Mouse (Mus musculus) G1E (cell line): Measurements from ENCODE around the gene Gm10401. TPM values are rescaled to one million over a fixed set of nuclear protein-coding genes. Genes with fewer than 3 reads are reported as not detected.
A peak's percentile ranks its signal among the peaks of the same experiment; 100 is the strongest.

Source experiments
- ATAC-seq: 2 replicates; pipeline ENCODE4 v1.8.0; 2016; ENCODE audit warnings: mild to moderate bottlenecking; ENCODE audit not compliant: insufficient number of reproducible peaks, poor library complexity, low FRiP score, severe bottlenecking; ENCODE audit errors: extremely low read depth
- DNase-seq: peaks from one replicate; pipeline ENCODE4 v3.0.0; 2012; ENCODE audit warnings: low spot score
- H3K27me3 ChIP-seq: 2 replicates; pipeline ENCODE4 v1.6.1; 2012; ENCODE audit warnings: mild to moderate bottlenecking, low read length, inconsistent platforms; ENCODE audit not compliant: insufficient read depth
- H3K36me3 ChIP-seq: replicated peaks from 2 replicates; pipeline ENCODE3; 2012; ENCODE audit warnings: mild to moderate bottlenecking, inconsistent platforms
- H3K4me1 ChIP-seq: 2 replicates; pipeline ENCODE4 v1.6.1; 2012; ENCODE audit warnings: low read depth, low read length, inconsistent platforms, mixed read lengths; ENCODE audit not compliant: insufficient read depth
- H3K4me3 ChIP-seq: 2 replicates; pipeline ENCODE4 v1.5.1; 2012; ENCODE audit warnings: low read depth, mild to moderate bottlenecking, inconsistent platforms, low read length, moderate library complexity, mixed read lengths
- H3K9me3 ChIP-seq: replicated peaks from 2 replicates; pipeline ENCODE4 v1.6.1; 2012; ENCODE audit warnings: inconsistent platforms
- CTCF ChIP-seq: IDR thresholded peaks from 2 replicates; pipeline ENCODE4 v1.5.1; 2012; ENCODE audit warnings: low read depth, low read length, inconsistent platforms, mixed read lengths
- GATA1 ChIP-seq: IDR thresholded peaks from 2 replicates; pipeline ENCODE4 v1.6.1; 2012; ENCODE audit warnings: borderline replicate concordance, low read length, inconsistent platforms, mixed read lengths
- GATA2 ChIP-seq: IDR thresholded peaks from 2 replicates; pipeline ENCODE4 v1.6.1; 2012; ENCODE audit warnings: low read depth, low read length, inconsistent platforms, borderline replicate concordance
- POLR2AphosphoS5 ChIP-seq: IDR thresholded peaks from 2 replicates; pipeline ENCODE4 v1.6.1; 2012; ENCODE audit warnings: low read depth, low read length, inconsistent platforms; ENCODE audit not compliant: insufficient replicate concordance
- TAL1 ChIP-seq: conservative IDR thresholded peaks from 2 replicates; pipeline ENCODE4 v1.6.1; 2012; ENCODE audit warnings: low read depth, low read length, inconsistent platforms, mixed read lengths
- polyA plus RNA-seq: library from polyadenylated mRNA; stranded (reverse); fragments of >175 nt; gene quantifications from 2 replicates; pipeline ENCODE4 v1.2.3, GENCODE M21; 2012
- total RNA-seq, 2 experiments: library from RNA; stranded (forward) in 1 of 2; stranded (reverse) in 1 of 2; fragments of 200-1000 nt in 1 of 2; fragments of >200 nt in 1 of 2; fragmentation: Nextera tagmentation in 1 of 2; gene quantifications; 2 replicates each; pipeline ENCODE4 v1.2.3; 2014 to 2017

The Gm10401 gene
- total and polyA plus RNA-seq, 3 experiments = 0.49 TPM; not detected in 2

DNA sequence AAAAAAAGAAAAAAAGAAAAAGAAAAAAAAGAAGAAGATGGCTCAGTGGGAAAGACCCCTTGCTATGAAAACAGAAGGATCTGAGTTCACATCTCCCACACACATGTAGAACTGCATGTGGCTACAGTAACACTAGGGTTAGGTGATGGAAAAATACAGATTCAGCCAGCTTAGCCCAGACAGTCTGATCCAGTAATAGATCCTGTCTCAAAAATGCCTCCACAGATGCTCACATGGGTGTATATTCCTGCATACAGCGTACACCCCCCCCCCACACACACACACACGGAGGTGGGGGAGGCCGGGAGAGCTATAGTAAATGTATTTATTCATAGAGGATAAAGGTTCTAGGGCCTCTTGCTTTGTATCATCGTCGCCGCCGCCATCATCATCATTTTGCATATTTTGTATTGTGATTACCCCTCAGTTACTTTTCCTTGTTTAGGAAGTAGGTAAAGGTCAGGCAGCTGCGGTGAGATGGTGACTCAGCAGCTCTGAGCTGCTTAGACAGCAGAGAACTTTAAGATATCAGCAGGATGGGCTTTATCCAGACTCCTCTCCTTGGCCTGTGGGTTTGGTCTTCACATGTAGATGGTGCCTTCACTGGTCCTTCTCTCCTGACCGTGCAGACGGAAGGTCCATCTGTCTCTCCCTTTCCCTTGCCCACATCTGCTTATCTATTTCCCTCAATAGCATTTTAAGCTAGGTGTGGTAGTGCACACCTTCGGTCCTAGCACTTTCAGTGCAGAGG, 29.2 kb downstream of the Gm10401 start:
- Histone ChIP-seq H3K27me3 (no peaks in the 10 kb centered on the region), H3K4me1 (peaks cover 93% of the 10 kb centered on the region), H3K4me3 (peak overlapping the region; percentile 17; the same call in 1 of the 2 replicates), H3K9me3 (no peaks in the 10 kb centered on the region), H3K36me3 (peaks cover 49% of the 10 kb centered on the region)
- ATAC-seq (peak; percentile 56), DNase-seq (peak; percentile 57)
- TF ChIP-seq GATA1 (no peak), TAL1 (peak; percentile 72)

DNA sequence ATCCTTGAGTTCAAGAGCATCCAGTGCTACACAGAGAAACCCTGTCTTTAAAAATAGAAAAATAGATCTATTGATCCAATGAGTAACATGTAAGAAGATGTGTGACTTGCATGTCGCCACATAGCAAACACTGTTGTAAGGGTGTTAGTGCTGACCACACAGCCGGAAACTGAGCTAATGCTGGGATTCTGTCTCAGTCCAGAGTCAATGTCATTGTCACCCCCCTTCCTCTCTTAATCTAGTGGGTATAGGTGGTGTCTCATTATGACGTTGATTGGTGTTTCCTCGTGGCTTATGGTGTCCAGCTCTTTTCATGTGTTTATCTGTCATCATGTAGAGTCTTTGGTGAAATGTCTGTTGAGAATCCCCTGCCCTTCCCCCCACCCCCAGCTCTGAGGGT, 31.9 kb downstream of the Gm10401 start:
- TF ChIP-seq POLR2AphosphoS5 (no peak), GATA1 (no peak), CTCF (no peak), TAL1 (no peak), GATA2 (no peak)
- ATAC-seq (no peak), DNase-seq (no peak)
- peaks cover 64% of the 10 kb centered on the region for H3K36me3 ChIP-seq
- no peak overlapping the region for H3K4me3 ChIP-seq
- H3K9me3 ChIP-seq = no peaks in the 10 kb centered on the region
- H3K27me3 ChIP-seq = no peaks in the 10 kb centered on the region
- peaks cover 88% of the 10 kb centered on the region for H3K4me1 ChIP-seq

DNA sequence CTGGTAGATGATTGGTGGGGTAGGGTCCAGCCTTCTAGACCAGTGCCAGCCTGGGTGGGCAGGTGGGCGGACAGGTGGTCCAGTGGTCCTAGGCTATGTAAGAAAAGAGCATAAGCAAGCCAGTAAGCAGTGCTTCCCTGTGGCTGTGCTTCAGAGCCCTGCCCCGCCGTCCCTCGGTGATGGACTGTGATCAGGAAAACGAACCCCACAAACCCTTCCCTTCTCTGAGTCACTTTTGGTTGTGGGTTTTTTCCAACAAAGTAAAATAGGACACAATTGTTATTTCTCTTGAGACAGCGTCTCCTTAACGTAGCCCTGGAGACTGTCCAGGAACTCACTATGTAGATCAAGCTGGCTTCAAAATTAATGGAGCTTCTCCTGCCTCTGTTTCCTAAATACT, 34.7 kb downstream of the Gm10401 start:
- peaks cover 91% of the 10 kb centered on the region for H3K4me1 ChIP-seq
- no peak overlapping the region for H3K4me3 ChIP-seq
- 0 out of 2 replicates have a peak, but pooled peaks cover under 1% of the 10 kb centered on the region for H3K9me3 ChIP-seq
- no peak for DNase-seq
- no peaks in the 10 kb centered on the region for H3K27me3 ChIP-seq
- peaks cover 64% of the 10 kb centered on the region for H3K36me3 ChIP-seq
- TF ChIP-seq TAL1 = no peak
- no peak for TF ChIP-seq GATA2
- TF ChIP-seq GATA1 = no peak
- TF ChIP-seq POLR2AphosphoS5 = no peak
- TF ChIP-seq CTCF = no peak
- ATAC-seq = no peak

DNA sequence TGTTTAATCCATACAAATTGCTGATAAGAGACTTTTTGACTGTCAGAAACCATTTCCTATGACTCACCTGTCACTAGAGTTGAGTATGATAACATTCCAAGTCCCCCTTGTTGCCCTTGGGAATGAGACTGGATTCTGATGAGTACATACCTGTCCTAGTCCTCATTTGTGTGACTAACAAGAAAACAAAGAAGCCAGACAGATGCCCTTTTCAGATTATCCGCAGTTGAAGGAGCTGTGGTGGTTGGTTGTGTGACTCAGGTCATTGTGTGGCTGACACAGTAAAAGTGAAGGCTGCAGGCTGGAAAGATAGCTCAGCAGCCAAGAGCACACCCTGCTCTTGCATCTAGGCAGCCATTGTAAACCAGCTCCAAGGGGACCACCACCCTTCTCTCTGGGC, 35.5 kb downstream of the Gm10401 start:
- Histone ChIP-seq H3K9me3 (0 out of 2 replicates have a peak, but pooled peaks cover 2% of the 10 kb centered on the region), H3K27me3 (no peaks in the 10 kb centered on the region), H3K4me3 (no peak overlapping the region), H3K36me3 (peaks cover 58% of the 10 kb centered on the region), H3K4me1 (peaks cover 88% of the 10 kb centered on the region)
- no peak for ATAC-seq
- no peak for DNase-seq
- TF ChIP-seq CTCF (no peak), TAL1 (0 out of 2 replicates have a peak, but pooled peaks have one; percentile 16), GATA2 (no peak), POLR2AphosphoS5 (no peak), GATA1 (no peak)

DNA sequence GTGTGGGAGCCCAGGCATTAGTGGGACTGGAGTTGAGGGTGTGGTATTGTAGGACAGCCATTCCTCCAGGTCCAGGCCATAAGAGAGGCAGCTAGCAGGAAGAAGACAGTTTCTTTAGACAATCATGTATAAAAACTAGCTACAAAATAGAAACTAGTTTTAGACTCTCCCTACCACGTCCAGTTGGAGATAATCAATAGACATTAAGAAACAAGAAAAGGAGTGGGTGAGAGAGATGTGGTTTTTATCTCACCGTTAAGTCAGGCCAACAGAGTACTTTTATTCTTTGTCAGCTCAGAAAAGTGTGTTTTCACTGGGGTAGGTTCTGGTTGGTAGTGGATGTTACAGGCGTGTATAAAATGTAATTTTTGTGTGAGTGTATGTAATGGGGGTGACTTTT, 37.1 kb downstream of the Gm10401 start:
- no peak for TF ChIP-seq GATA2
- no peak for TF ChIP-seq GATA1
- TF ChIP-seq POLR2AphosphoS5 = no peak
- no peak for TF ChIP-seq TAL1
- no peak for TF ChIP-seq CTCF
- no peak for ATAC-seq
- no peaks in the 10 kb centered on the region for H3K27me3 ChIP-seq
- H3K36me3 ChIP-seq = peaks cover 58% of the 10 kb centered on the region
- DNase-seq = no peak
- H3K4me3 ChIP-seq = no peak overlapping the region
- peaks cover 9% of the 10 kb centered on the region for H3K9me3 ChIP-seq
- H3K4me1 ChIP-seq = peaks cover 88% of the 10 kb centered on the region

DNA sequence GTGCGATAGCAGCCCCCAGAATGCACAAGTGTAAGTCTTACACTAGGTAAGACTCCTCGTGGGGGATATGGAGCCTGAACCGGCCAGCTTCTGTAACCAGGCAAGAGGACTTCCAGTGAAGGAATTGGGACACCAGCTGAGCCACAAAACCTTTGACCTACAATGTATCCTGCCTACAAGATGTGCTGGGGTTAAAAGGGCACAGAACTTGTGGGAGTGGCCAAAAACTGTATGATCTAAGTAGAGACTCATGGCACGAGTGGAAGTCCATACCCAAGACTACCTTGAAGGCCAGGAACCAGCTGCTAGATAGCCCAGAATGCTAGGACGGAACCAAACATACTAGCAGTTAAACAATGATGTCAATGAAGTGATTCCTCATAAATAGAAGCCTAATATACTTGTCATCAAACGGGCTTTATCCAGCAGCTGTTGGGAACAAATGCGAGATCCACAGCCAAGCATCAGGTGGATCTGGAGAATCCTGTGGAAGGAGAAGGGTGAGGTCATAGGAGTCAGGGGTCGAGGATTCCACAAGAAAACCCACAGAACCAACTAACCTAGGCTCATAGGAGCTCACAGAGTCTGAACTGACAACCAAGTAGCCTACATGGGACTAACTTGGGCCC, 37.9 kb downstream of the Gm10401 start:
- Histone ChIP-seq H3K4me3 (no peak overlapping the region; the same call in 1 of the 2 replicates), H3K4me1 (peaks cover 89% of the 10 kb centered on the region), H3K27me3 (no peaks in the 10 kb centered on the region), H3K36me3 (peaks cover 53% of the 10 kb centered on the region), H3K9me3 (peaks cover 9% of the 10 kb centered on the region)
- DNase-seq (no peak), ATAC-seq (no peak)
- TF ChIP-seq CTCF = no peak
- no peak for TF ChIP-seq POLR2AphosphoS5
- no peak for TF ChIP-seq GATA1
- TF ChIP-seq GATA2 = no peak
- TF ChIP-seq TAL1 = no peak
